Mouse (Mus musculus): ENCODE measurements around the gene Idnk.

GRCm38 (mm10) chr13:58115227-58115626, 42.2 kb upstream of the Idnk start:
- TF ChIP-seq CTCF (IDR thresholded peaks at IDR 0.05; ENCODE audit: low read depth) (no peak), EP300 (IDR thresholded peaks at IDR 0.05; ENCODE audit: low read depth) (no peak)
